Mouse (Mus musculus) yolk sac, embryonic 10.5 days (tissue): ENCODE measurements around the gene Zcchc7.

Source experiments
- DNase-seq: peaks from one replicate; pipeline ENCODE4 v3.0.0-alpha.2; 2017; ENCODE audit warnings: low spot score

Gene Zcchc7

GRCm38 (mm10) chr4:44965175-44965574, 209.5 kb downstream of the Zcchc7 start:
- no peak for DNase-seq

- DNase-seq = no peak
These were observed 210.1 kb downstream of the Zcchc7 start for GRCm38 (mm10) chr4:44965736-44966135.

- no peak for DNase-seq
These were observed 211.7 kb downstream of the Zcchc7 start for GRCm38 (mm10) chr4:44967402-44967801.

GRCm38 (mm10) chr4:44970056-44970455, 214.4 kb downstream of the Zcchc7 start:
- no peak for DNase-seq

- peak; percentile 56 for DNase-seq
These were observed 215.0 kb downstream of the Zcchc7 start for GRCm38 (mm10) chr4:44970612-44971110.

- DNase-seq = peak; percentile 72
These were observed 217.8 kb downstream of the Zcchc7 start for GRCm38 (mm10) chr4:44973450-44973849.

- no peak for DNase-seq
These were observed 218.2 kb downstream of the Zcchc7 start for GRCm38 (mm10) chr4:44973871-44974270.

GRCm38 (mm10) chr4:44974331-44974730, 218.7 kb downstream of the Zcchc7 start:
- DNase-seq = no peak

GRCm38 (mm10) chr4:44976026-44976615, 220.4 kb downstream of the Zcchc7 start:
- no peak for DNase-seq

- no peak for DNase-seq
These were observed 221.4 kb downstream of the Zcchc7 start for GRCm38 (mm10) chr4:44976921-44977710.

GRCm38 (mm10) chr4:44978175-44978574, 222.5 kb downstream of the Zcchc7 start:
- no peak for DNase-seq

GRCm38 (mm10) chr4:44979794-44980338, 224.2 kb downstream of the Zcchc7 start:
- peak; percentile 62 for DNase-seq

GRCm38 (mm10) chr4:44981280-44981973, 225.8 kb downstream of the Zcchc7 start, which contains the start of gene Grhpr:
Gene Grhpr (plus strand): TSS chr4:44981395.
- peak; percentile 97 for DNase-seq
